Mouse (Mus musculus) hindlimb bud, embryonic 11.5 days (tissue): ENCODE measurements around the gene Prorsd1.

Source experiments
- DNase-seq: peaks from one replicate; pipeline ENCODE4 v3.0.0-alpha.2; 2012; ENCODE audit warnings: low read depth, low spot score; ENCODE audit errors: extremely low spot score

Prorsd1 gene

GRCm38 (mm10) chr11:29503948-29504893 lies 10.6 kb downstream of the Prorsd1 start:
- no peak for DNase-seq

- no peak for DNase-seq
These were observed 17.9 kb downstream of the Prorsd1 start for GRCm38 (mm10) chr11:29496962-29497361.

- DNase-seq = no peak
These were observed 21.7 kb downstream of the Prorsd1 start for GRCm38 (mm10) chr11:29493135-29493534.

GRCm38 (mm10) chr11:29474676-29475075 lies 40.2 kb downstream of the Prorsd1 start:
- no peak for DNase-seq
